Mouse (Mus musculus) embryonic facial prominence, embryonic 14.5 days (tissue): ENCODE measurements around the gene Cmip. TPM values are rescaled to one million over a fixed set of nuclear protein-coding genes. Genes with fewer than 3 reads are reported as not detected.

Experiments
- ATAC-seq: fragments of 200-750 bp; cut with Nextera tagmentation; 2 replicates; pipeline ENCODE4 v1.8.0; 2017; ENCODE audit warnings: low read depth, moderate number of reproducible peaks, moderate TSS enrichment
- DNase-seq: peaks from one replicate; pipeline ENCODE4 v3.0.0-alpha.2; 2015; ENCODE audit warnings: low spot score
- H3K27ac ChIP-seq: fragments of 300-500 bp; sonication (generic); replicated peaks from 2 replicates; pipeline ENCODE4 v1.5.1; 2014; ENCODE audit warnings: low read depth, mild to moderate bottlenecking, low read length, moderate library complexity
- H3K27me3 ChIP-seq: fragments of 300-500 bp; sonication (generic); replicated peaks from 2 replicates; pipeline ENCODE4 v1.6.1; 2014; ENCODE audit warnings: low read length; ENCODE audit not compliant: control insufficient read depth, insufficient read depth
- H3K36me3 ChIP-seq: fragments of 300-500 bp; sonication (generic); 2 replicates; pipeline ENCODE4 v1.6.1; 2014; ENCODE audit warnings: low read length, mixed read lengths; ENCODE audit not compliant: control insufficient read depth, insufficient read depth
- H3K4me1 ChIP-seq: fragments of 300-500 bp; sonication (generic); 2 replicates; pipeline ENCODE4 v1.6.1; 2014; ENCODE audit warnings: antibody characterized with exemption, low read length; ENCODE audit not compliant: control insufficient read depth, insufficient read depth
- H3K4me2 ChIP-seq: fragments of 300-500 bp; sonication (generic); 2 replicates; pipeline ENCODE4 v1.6.1; 2014; ENCODE audit warnings: low read depth, mild to moderate bottlenecking, low read length, moderate library complexity, mixed read lengths
- H3K4me3 ChIP-seq: fragments of 300-500 bp; sonication (generic); 2 replicates; pipeline ENCODE4 v1.5.1; 2014; ENCODE audit warnings: low read depth, mild to moderate bottlenecking, low read length
- H3K9ac ChIP-seq: fragments of 300-500 bp; sonication (generic); 2 replicates; pipeline ENCODE4 v1.6.1; 2014; ENCODE audit warnings: low read depth, mild to moderate bottlenecking, low read length, moderate library complexity, mixed read lengths
- H3K9me3 ChIP-seq: fragments of 300-500 bp; sonication (generic); 2 replicates; pipeline ENCODE4 v1.6.1; 2016; ENCODE audit warnings: low read length; ENCODE audit not compliant: control insufficient read depth
- WGBS: fragments of 180-500 bp; shearing (Covaris S2); extraction: QIAGEN DNeasy Blood & Tissue Kit; methylation state at CpG from one replicate; pipeline ENCODE4 v1.1.7; 2014; 5-methylcytosine and 5-hydroxymethylcytosine counted together
- polyA plus RNA-seq: library from polyadenylated mRNA; unstranded; fragments of >200 nt; fragmentation: Nextera tagmentation; extraction: Ambion mirVana; gene quantifications from 2 replicates; pipeline ENCODE4 v1.2.1, GENCODE M21; 2014

The Cmip gene
- polyA plus RNA-seq, 1 experiment from 2014 or later = 27.7 TPM

DNA sequence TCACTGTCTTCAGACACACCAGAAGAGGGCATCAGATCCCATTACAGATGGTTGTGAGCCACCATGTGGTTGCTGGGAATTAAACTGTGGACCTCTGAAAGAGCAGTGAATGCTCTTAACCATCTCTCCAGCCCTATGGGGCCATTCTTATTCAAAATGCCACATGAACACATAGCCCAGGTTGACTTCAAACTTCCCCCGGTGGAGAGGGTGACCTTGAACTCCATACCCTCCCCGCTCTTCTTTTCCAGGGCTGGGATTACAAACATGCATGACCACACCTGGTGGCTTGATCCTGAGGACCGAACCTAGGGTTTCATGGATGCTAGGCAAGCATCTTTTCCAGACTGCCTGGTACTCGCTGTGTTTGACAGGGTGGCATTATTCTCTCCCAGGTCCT is 20.3 kb upstream of the Cmip start:
- DNase-seq = no peak
- WGBS = 82% methylated on average over 4 of the region's 4 CpGs

DNA sequence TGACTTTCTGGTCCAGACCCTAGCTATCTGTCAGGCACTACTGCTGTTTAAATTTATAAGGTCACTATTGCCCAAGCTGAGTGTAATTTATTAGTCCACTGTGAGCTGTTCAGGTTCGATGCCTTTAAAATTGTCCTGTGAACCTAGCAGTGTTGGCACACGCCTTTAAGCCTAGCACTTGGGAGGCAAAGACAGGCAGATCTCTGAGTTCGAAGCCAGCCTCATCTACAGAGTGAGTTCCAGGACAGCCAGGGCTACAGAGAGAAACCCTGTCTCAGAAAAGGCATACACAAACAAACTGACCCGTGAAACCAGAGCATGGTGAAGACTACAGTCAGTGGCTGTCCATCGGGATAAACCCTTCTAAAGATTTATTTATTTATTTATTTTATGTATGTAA is 16.5 kb upstream of the Cmip start:
- Histone ChIP-seq H3K36me3 (no peaks in the 10 kb centered on the region), H3K4me2 (no peak overlapping the region), H3K4me3 (no peak overlapping the region), H3K27me3 (no peaks in the 10 kb centered on the region), H3K9me3 (no peaks in the 10 kb centered on the region), H3K27ac (no peak overlapping the region), H3K9ac (no peak overlapping the region), H3K4me1 (no peaks in the 10 kb centered on the region)
- WGBS = 89% methylated on average over 5 of the region's 5 CpGs
- ATAC-seq (no peak), DNase-seq (no peak)

More for the DNA sequence above, 20.3 kb upstream of the Cmip start:
- no peak overlapping the region for H3K4me3 ChIP-seq
- no peaks in the 10 kb centered on the region for H3K4me1 ChIP-seq
- H3K9me3 ChIP-seq = no peaks in the 10 kb centered on the region
- no peak overlapping the region for H3K4me2 ChIP-seq
- no peaks in the 10 kb centered on the region for H3K36me3 ChIP-seq
- no peaks in the 10 kb centered on the region for H3K27me3 ChIP-seq
- ATAC-seq = no peak
- H3K9ac ChIP-seq = no peak overlapping the region
- H3K27ac ChIP-seq = no peak overlapping the region

GRCm38 (mm10) chr8:117240841-117241494 is 15.9 kb upstream of the Cmip start:
- H3K9me3 ChIP-seq = no peaks in the 10 kb centered on the region
- H3K9ac ChIP-seq = no peak overlapping the region
- no peak overlapping the region for H3K4me2 ChIP-seq
- no peaks in the 10 kb centered on the region for H3K4me1 ChIP-seq
- WGBS = 77% methylated on average over 5 of the region's 5 CpGs
- H3K27me3 ChIP-seq = no peaks in the 10 kb centered on the region
- DNase-seq (no peak), ATAC-seq (no peak)
- no peaks in the 10 kb centered on the region for H3K36me3 ChIP-seq
- H3K27ac ChIP-seq = no peak overlapping the region
- H3K4me3 ChIP-seq = no peak overlapping the region

DNA sequence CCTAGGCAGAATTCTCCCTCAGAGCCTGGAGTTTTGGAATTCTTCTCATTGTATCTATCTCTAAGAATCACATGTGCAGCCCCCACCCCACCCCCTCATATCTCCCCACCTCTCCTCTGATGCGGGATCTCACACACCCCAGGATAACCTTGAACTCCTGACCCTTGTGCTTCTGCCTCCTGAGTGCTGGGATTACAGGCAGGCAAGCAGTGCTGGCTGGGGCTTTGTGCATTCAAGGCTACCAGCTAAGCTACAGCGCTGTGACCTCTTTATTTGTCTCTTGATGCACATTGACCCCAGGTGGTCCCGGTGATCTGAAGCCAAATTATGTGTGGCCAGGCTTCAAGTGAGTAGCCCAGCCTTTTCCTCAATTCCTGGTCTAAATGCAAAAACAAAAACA is 15.0 kb upstream of the Cmip start:
- DNase-seq (no peak), ATAC-seq (no peak)

GRCm38 (mm10) chr8:117242286-117242685 is 14.6 kb upstream of the Cmip start:
- Histone ChIP-seq H3K9me3 (no peaks in the 10 kb centered on the region), H3K4me1 (no peaks in the 10 kb centered on the region), H3K9ac (no peak overlapping the region), H3K4me3 (no peak overlapping the region), H3K36me3 (no peaks in the 10 kb centered on the region), H3K4me2 (no peak overlapping the region), H3K27ac (no peak overlapping the region), H3K27me3 (no peaks in the 10 kb centered on the region)
- no peak for ATAC-seq
- no peak for DNase-seq
- 63% methylated on average over 6 of the region's 6 CpGs for WGBS

More for the DNA sequence above, 15.0 kb upstream of the Cmip start:
- Histone ChIP-seq H3K27me3 (no peaks in the 10 kb centered on the region), H3K4me1 (no peaks in the 10 kb centered on the region), H3K36me3 (no peaks in the 10 kb centered on the region), H3K27ac (no peak overlapping the region), H3K9me3 (no peaks in the 10 kb centered on the region), H3K9ac (no peak overlapping the region), H3K4me3 (no peak overlapping the region), H3K4me2 (no peak overlapping the region)
- 32% methylated on average over 3 of the region's 3 CpGs for WGBS

GRCm38 (mm10) chr8:117244601-117245000 is 12.3 kb upstream of the Cmip start:
- H3K4me2 ChIP-seq = no peak overlapping the region
- no peaks in the 10 kb centered on the region for H3K9me3 ChIP-seq
- H3K36me3 ChIP-seq = no peaks in the 10 kb centered on the region
- WGBS = 47% methylated on average over 6 of the region's 6 CpGs
- H3K27ac ChIP-seq = no peak overlapping the region
- H3K27me3 ChIP-seq = no peaks in the 10 kb centered on the region
- DNase-seq (no peak), ATAC-seq (no peak)
- no peak overlapping the region for H3K9ac ChIP-seq
- no peak overlapping the region for H3K4me3 ChIP-seq
- H3K4me1 ChIP-seq = no peaks in the 10 kb centered on the region

GRCm38 (mm10) chr8:117248341-117248740 is 8.5 kb upstream of the Cmip start:
- ATAC-seq = no peak
- Histone ChIP-seq H3K36me3 (no peaks in the 10 kb centered on the region), H3K4me2 (no peak overlapping the region), H3K27me3 (no peaks in the 10 kb centered on the region), H3K9ac (no peak overlapping the region), H3K4me3 (no peak overlapping the region), H3K27ac (no peak overlapping the region), H3K9me3 (no peaks in the 10 kb centered on the region), H3K4me1 (no peaks in the 10 kb centered on the region)
- no peak for DNase-seq
- 82% methylated on average over 11 of the region's 11 CpGs for WGBS

DNA sequence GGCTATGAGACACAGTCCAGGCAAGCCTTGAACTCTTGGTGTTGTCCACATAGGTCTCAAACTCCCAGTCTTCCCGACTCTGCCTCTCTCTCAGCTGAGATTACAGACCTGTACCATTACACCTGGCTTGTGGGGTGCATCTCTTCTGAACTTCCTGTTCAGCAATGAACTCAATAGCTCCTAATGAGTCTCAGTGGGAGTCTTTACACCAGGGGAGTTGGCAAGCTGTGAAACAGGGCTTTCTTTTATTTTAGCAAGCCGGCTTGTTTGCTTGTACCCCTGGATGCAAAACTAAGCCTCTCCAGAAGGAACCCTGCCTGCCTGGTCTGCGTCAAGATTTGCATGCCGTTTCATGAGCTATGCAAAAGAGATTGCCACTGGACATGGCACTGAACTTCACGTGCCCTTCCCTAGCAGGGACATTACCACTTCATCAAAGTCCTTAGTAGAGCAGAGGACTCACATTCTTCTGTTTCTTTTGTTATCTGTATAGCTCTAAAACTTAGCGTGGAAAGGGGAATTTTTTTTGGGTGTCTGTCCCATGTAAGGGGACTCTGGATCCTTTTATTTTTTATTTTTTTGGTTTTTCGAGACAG is 5.7 kb upstream of the Cmip start:
- Histone ChIP-seq H3K4me2 (no peak overlapping the region), H3K9ac (no peak overlapping the region), H3K27ac (no peak overlapping the region), H3K27me3 (no peaks in the 10 kb centered on the region), H3K36me3 (no peaks in the 10 kb centered on the region), H3K4me1 (no peaks in the 10 kb centered on the region), H3K4me3 (no peak overlapping the region), H3K9me3 (no peaks in the 10 kb centered on the region)
- DNase-seq (peak; percentile 19), ATAC-seq (no peak)
- 46% methylated on average over 7 of the region's 7 CpGs for WGBS

DNA sequence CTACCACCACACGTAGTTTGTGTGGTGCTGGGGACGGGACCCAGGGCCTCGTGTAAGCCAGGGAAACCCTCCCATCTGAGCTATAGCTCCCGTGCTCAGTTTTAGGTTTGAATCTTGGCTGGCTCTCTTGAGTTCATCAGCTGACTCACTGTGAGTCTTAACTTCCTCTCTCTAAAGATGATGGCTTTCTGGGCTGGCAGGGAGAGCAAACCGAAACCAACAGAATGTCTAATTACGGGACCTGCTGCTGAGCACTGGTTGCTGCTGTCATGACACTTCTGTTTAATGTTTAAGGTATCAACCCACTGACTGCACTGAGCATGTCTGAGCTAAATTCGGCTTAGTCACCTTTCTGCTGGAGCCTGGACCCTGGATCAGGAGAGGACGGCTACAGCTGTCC is 4.2 kb upstream of the Cmip start:
- no peak for DNase-seq
- ATAC-seq = no peak
- no peak overlapping the region for H3K4me2 ChIP-seq
- H3K27me3 ChIP-seq = no peaks in the 10 kb centered on the region
- H3K27ac ChIP-seq = no peak overlapping the region
- no peaks in the 10 kb centered on the region for H3K4me1 ChIP-seq
- H3K9me3 ChIP-seq = no peaks in the 10 kb centered on the region
- H3K4me3 ChIP-seq = no peak overlapping the region
- H3K36me3 ChIP-seq = no peaks in the 10 kb centered on the region
- no peak overlapping the region for H3K9ac ChIP-seq
- whole genome bisulfite sequencing = 89% methylated on average over 8 of the region's 8 CpGs
